Mouse (Mus musculus) limb, embryonic 13.5 days (tissue): ENCODE data around the gene Slc41a1. TPM values are rescaled to one million over a fixed set of nuclear protein-coding genes. Genes with fewer than 3 reads are reported as not detected.

ENCODE experiments used
- polyA plus RNA-seq: library from polyadenylated mRNA; unstranded; fragments of >200 nt; fragmentation: Nextera tagmentation; extraction: Ambion mirVana; gene quantifications from 2 replicates; pipeline ENCODE4 v1.2.1, GENCODE M21; 2015

Slc41a1 gene
- polyA plus RNA-seq, 1 experiment from 2014 or later = 17.0 TPM

Other genes with a start within 250 kb of the Slc41a1 start
- gene Avpr1b, start 228.3 kb upstream of the Slc41a1 start, polyA plus RNA-seq = not detected in 2 replicates
- gene Ctse, start 189.2 kb upstream of the Slc41a1 start, polyA plus RNA-seq = 0.14 and 0.15 TPM in 2 replicates
- gene Rab7b, start 138.8 kb upstream of the Slc41a1 start, polyA plus RNA-seq = 1.9 TPM in 2 replicates
- not detected in 2 replicates for gene Slc26a9, start 83.5 kb upstream of the Slc41a1 start, polyA plus RNA-seq
- 0.50 and 0.84 TPM in 2 replicates for gene Pm20d1, start 30.1 kb upstream of the Slc41a1 start, polyA plus RNA-seq
- gene Rab29, start 39.7 kb downstream of the Slc41a1 start, polyA plus RNA-seq = 20.9 and 21.9 TPM in 2 replicates
- 94.5 and 94.6 TPM in 2 replicates for gene Nucks1, start 83.0 kb downstream of the Slc41a1 start, polyA plus RNA-seq
- 3.7 and 4.0 TPM in 2 replicates for gene Slc45a3, start 135.5 kb downstream of the Slc41a1 start, polyA plus RNA-seq
- gene Elk4, start 180.1 kb downstream of the Slc41a1 start, polyA plus RNA-seq = 18.0 and 20.2 TPM in 2 replicates
- 10.3 and 11.0 TPM in 2 replicates for gene Mfsd4a, start 240.6 kb downstream of the Slc41a1 start, polyA plus RNA-seq